Mouse (Mus musculus) bone marrow macrophage, adult 2 months (primary cell): ENCODE data around the gene Hacd3.

Experiments used
- CTCF ChIP-seq: IDR thresholded peaks from 2 replicates; pipeline ENCODE4 v1.5.1; 2012; ENCODE audit warnings: low read depth, mild to moderate bottlenecking, low read length, moderate library complexity
- POLR2A ChIP-seq: IDR thresholded peaks from 2 replicates; pipeline ENCODE4 v1.6.1; 2012; ENCODE audit warnings: mild to moderate bottlenecking, low read depth, low read length, borderline replicate concordance

DNA sequence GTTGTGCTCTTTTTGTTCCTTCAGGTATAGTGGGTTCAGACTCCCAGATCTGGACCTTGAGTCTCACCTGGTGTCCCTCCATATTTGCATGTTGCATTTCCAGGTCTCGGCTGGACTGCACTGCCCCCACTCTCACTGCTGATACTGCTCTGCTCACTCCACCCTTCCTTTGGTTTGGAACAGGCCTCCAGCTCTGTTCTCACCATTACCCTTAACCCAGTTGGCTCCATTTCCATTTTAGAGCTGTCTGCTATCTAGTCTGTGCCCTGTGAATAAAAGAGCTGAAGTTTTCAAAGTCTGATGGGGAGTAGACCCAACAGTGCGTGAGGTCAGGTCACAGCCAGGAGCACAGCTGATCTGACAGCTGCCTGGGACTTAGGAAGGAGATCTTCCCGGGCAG is 40.9 kb downstream of the Hacd3 start:
- TF ChIP-seq CTCF (no peak), POLR2A (no peak)
